ENCODE assay signal across 8 mouse cellular contexts in the genomic region with DNA sequence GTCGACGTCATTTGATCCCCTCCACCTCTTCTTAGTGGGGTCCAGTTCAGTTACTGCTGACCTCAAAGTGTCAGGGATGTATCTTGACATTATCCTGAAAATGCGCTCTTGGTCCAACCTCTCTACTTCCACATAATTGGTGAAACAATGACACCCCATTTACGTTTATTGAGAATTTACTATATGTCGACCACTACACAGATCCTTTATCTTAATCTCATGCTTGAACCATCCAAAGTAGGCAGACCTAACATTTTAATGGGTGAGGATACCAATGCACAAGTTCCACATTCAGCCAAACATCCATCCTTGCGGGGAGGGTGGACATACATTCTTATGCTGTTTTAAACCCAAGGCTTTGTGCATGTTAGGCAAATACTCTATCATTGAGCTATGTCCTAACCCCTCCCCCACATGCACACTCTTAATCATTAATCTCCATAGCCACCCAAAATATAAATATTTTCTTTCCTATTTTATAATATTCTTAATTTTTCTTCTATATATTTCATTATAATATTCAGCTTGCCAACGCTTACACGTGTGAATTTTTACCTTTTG. TPM values are rescaled to one million over a fixed set of nuclear protein-coding genes. Genes with fewer than 3 reads are reported as not detected.
DNase-seq lines count a peak whose midpoint lies in the region; ATAC-seq and TF ChIP-seq lines count a peak whose summit lies in the region.

No protein-coding gene starts in this region.

- no peak for TF ChIP-seq POLR2A in testis, adult 2 months (IDR thresholded peaks at IDR 0.05; ENCODE audit: control insufficient read depth, low read depth, low read length)

- H3K9me3 ChIP-seq in liver, embryonic 15.5 days (replicated peaks): no peaks in the 10 kb centered on the region

- WGBS in liver, embryonic 15.5 days (ENCODE audit: insufficient replicate concordance): 33% methylated on average over 8 of the region's 8 CpGs

- peak overlapping the region; percentile 95 for H3K4me3 ChIP-seq in testis, adult 2 months (ENCODE audit: control insufficient read depth, low read depth, low read length)
- peak overlapping the region; percentile 74 for H3K4me3 ChIP-seq in liver, embryonic 15.5 days (replicated peaks)

- no peaks in the 10 kb centered on the region for H3K36me3 ChIP-seq in testis, adult 2 months (ENCODE audit: control insufficient read depth, insufficient read depth, low read length)
- H3K36me3 ChIP-seq in liver, embryonic 15.5 days (replicated peaks): no peaks in the 10 kb centered on the region

- H3K27ac ChIP-seq in testis, adult 2 months (ENCODE audit: control insufficient read depth, insufficient read depth, low read depth, low read length): peak overlapping the region; percentile 92
- H3K27ac ChIP-seq in liver, embryonic 15.5 days (replicated peaks): no peak overlapping the region

- no peak for TF ChIP-seq CTCF in testis, adult 2 months (IDR thresholded peaks at IDR 0.05; ENCODE audit: control insufficient read depth, insufficient read depth, insufficient replicate concordance, low read depth, low read length)

- no peak for DNase-seq in cerebellum, adult 9-10 months
- DNase-seq in testis, postnatal 10 days (ENCODE audit: low spot score): no peak
- no peak for DNase-seq in adrenal gland, postnatal 4 days (ENCODE audit: low spot score in 2 of 2)
- no peak for DNase-seq in left cerebral cortex, adult 9 months (ENCODE audit: low spot score in 2 of 2)
- DNase-seq in testis, postnatal 14 days (ENCODE audit: low spot score): no peak

- H3K4me2 ChIP-seq in liver, embryonic 15.5 days: peak overlapping the region; percentile 72

- H3K4me1 ChIP-seq in testis, adult 2 months (ENCODE audit: control insufficient read depth, insufficient read depth, low read length): peaks cover 3% of the 10 kb centered on the region; the same call in 1 of the 2 replicates
- peaks cover 23% of the 10 kb centered on the region for H3K4me1 ChIP-seq in liver, embryonic 15.5 days (replicated peaks)

- 0 out of 2 replicates have a peak, but pooled peaks have one; percentile 13 for ATAC-seq in cerebellum, adult (ENCODE audit: insufficient number of reproducible peaks, low FRiP score, low TSS enrichment)
- ATAC-seq in liver, embryonic 15.5 days (ENCODE audit: insufficient read depth): peak; percentile 22

- H3K9ac ChIP-seq in liver, embryonic 15.5 days: no peak overlapping the region

- no peaks in the 10 kb centered on the region for H3K27me3 ChIP-seq in testis, adult 2 months (ENCODE audit: control insufficient read depth, insufficient read depth, low read length)
- H3K27me3 ChIP-seq in liver, embryonic 15.5 days: no peaks in the 10 kb centered on the region

RNA-seq across cellular contexts. Expression of a gene that starts 0.4 kb away (rescaled TPM):
- 3.1 and 4.6 TPM in 2 replicates for polyA plus RNA-seq in testis, adult 2 months (2012; rRNA removed)
- polyA plus RNA-seq in liver, embryonic 15.5 days (2015; fragmentation: Nextera tagmentation; extraction: Ambion mirVana): 37.4 and 39.3 TPM in 2 replicates
- 100 to 1,000 TPM; 140 to 172 TPM for total RNA-seq in adrenal gland, postnatal 4 days (2021)
